Mouse (Mus musculus): Measurements from ENCODE around the gene Cdkal1.
A peak's percentile ranks its signal among the peaks of the same experiment; 100 is the strongest.

Cdkal1 gene

DNA sequence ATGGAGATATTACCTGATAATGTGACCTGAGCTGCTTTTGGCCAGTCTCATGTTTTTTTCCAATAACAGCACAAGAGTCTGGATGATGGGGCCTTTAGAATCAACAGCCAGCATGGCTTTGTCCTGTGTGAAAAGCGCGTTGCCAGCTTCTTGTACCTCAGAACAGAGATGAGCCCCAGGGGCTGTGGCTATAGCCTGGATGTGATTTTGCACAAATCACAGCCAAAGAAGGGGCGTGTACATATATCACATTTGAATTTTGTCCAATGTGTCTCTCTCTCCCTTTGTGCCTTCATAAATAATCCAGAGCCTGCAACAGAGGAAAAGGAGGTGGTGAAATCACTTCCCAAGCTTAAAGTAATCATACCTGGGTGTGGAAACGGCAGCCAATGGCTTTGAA, 660.5 kb downstream of the Cdkal1 start:
- no peak for DNase-seq (ENCODE audit: low read depth, low spot score)

DNA sequence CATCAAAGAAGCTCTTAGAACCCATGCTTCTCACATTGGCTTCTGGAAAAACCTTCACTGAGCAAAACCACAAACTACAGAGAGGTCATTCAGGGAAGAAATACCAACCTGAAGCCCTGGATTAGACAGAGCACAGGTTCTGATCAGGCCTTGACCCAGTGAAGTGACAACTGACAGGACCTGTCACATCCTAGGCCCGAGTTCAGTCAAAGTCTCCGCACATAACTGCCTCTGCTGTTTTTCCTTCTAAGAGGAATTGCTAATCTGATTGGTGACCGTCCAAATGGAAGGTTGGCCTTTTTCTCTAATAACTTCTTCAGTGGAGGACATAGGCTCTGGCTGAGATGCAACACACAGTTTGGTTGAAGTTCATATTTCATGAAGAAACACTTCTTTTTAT, 662.8 kb downstream of the Cdkal1 start:
- no peak for DNase-seq (ENCODE audit: low read depth, low spot score)

DNA sequence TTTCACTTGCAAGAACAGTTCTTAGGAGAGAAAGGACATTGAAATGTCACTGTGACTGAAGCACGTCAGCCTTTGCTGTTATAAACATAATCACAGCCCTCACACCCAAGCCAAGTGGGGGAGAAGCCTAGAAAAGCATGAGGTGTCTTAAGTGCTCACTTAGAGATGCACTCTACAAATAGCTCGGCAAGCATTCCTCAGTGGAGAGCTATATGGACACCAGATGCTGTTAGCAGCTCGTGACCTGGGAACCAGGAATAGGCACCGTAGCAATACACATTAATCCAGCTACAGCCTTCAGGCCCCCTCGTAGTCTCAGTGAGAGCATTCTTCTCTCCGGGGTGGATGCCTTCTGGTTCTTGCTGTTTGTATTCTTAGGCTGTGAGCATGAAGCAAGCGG, 664.9 kb downstream of the Cdkal1 start:
- no peak for DNase-seq (ENCODE audit: low read depth, low spot score)

DNA sequence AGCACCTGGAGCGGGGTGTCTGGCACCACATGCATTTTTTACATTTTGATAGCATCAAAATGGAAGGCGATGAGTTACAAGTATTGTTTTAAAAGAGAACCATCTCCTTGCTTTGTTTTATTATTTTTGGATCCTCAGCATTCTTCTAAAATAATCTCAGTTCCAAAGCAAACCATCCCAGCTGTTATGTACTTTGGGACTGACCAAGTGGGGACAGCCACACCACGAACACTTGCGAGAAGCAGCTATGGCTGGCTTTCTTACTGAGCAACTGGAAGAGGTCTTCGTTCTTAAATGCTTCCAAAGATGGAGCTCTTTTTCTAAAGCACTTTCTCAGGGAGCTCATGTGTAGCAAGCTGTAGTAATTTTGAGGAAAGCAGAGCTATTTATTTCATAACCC, 668.7 kb downstream of the Cdkal1 start:
- DNase-seq (ENCODE audit: low read depth, low spot score) = no peak

DNA sequence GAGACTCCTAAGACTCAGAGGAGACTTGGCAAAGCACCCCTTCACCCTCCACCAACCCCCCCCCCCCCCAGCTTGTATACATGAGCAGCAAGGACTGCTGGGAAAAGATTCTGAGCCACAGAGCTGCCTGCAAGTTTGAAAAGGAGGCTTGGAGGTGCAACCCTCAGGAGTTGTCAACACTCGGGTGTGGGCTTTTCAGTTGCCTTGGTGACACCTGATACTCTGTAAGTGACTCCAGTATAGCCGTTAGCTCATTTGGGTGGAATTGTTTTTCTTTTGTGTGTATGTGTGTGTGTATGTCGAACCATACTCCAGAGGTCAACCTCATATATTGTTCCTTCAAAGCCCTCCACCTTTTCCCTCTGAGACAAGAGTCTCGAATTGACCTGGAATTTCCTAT, 669.9 kb downstream of the Cdkal1 start:
- no peak for DNase-seq (ENCODE audit: low read depth, low spot score)

DNA sequence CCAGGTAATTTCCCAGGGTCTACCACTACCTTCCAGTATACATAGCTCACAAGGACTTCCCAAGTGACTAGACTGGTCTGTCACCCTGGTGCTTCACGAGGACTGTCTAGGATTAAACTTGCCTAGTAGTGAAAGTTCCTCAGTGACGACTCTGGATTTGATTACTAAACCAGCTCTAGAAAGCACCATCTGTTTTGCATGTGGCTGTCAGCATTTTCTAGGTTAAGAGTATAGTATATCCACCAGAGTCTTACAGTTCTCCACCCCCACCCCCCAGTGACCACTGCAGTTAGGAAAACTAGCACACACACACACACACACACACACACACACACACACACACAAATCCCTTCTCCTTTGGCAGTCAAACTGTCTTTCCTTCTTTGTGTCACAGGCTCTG, 670.9 kb downstream of the Cdkal1 start:
- no peak for DNase-seq (ENCODE audit: low read depth, low spot score)

DNA sequence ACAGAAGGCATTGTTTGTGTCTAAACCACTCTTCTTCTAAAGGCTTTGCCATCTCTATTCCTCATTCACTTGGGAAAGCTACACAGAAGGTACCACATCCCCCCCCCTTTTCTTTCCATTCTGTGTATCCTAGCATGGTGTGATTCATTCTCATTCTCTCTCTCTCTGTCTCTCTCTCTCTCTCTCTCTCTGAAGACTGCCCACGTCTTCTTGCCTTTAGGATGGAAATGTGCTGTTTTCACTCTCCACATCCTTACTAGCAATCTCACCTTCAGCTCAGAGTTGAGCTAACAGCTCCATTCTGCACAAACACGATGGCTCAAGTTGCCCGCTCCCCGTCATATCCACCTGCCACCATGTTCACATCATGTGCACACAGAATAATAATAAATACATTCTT, 675.6 kb downstream of the Cdkal1 start:
- DNase-seq (ENCODE audit: low read depth, low spot score) = no peak

DNA sequence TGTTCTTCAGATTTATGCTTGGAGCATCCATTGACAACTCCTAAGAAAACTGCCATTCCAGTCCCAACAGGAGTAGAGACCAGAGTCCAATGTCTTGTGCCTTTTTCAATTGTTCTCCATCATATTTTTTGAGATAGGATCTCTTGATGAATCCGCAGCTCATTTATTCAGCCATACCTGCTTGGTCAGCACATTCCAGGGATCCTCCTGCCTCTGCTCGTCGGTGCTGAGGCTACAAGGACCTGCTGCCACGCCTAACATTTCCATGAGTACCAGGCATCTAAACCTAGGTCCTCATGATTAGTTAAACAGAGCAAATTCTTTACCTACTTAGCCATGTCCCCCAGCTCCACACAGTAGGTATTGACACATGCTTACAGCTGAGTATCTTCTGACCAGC, 676.2 kb downstream of the Cdkal1 start:
- no peak for DNase-seq (ENCODE audit: low read depth, low spot score)

DNA sequence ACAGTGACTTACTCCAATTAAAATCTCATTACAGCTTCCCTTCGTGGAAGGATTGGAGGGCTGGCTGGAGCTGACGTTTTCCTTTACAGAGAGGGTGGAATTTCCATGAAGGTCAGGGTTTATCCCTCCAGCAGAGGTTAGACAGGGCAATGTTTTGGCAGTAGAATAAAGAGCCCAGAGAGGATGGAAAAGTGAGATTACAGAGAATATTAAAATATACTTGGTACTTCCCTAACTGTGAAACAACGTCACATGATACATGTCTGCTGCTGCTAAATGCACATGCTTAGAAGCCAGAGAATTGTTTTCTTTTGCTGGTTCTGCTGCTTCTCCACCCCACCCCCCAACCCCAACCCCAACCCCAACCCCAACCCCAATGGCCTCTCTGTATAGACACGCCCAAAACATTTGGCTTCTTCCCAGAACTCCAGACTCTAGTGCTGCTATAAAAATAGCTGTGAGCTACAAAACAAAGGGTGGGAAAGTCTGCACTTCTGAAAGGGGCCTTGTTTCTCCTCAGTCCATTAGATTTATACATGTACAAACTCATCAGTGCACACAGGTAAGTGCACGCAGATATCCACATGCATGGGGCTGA, 677.5 kb downstream of the Cdkal1 start:
- DNase-seq (ENCODE audit: low read depth, low spot score) = no peak

DNA sequence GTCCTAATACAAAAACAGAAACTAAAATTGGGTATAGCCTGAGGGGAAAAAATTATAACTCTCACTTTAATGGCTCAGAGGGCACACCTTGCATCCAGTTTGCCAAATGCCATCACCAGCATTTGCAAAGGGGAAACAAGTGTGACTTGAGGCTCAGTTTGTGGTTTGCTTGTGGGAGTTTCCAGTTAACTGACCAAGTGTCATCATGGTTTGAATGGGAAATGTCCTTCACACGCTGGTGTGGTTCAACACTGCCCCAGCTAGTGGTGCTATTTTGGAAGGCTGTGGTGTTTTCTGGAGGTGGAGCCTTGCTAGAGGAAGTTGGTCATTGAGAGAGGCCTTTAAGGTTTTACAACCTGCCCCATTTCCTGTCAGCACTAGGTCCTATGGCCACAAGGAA, 686.1 kb downstream of the Cdkal1 start:
- no peak for DNase-seq (ENCODE audit: low read depth, low spot score)

DNA sequence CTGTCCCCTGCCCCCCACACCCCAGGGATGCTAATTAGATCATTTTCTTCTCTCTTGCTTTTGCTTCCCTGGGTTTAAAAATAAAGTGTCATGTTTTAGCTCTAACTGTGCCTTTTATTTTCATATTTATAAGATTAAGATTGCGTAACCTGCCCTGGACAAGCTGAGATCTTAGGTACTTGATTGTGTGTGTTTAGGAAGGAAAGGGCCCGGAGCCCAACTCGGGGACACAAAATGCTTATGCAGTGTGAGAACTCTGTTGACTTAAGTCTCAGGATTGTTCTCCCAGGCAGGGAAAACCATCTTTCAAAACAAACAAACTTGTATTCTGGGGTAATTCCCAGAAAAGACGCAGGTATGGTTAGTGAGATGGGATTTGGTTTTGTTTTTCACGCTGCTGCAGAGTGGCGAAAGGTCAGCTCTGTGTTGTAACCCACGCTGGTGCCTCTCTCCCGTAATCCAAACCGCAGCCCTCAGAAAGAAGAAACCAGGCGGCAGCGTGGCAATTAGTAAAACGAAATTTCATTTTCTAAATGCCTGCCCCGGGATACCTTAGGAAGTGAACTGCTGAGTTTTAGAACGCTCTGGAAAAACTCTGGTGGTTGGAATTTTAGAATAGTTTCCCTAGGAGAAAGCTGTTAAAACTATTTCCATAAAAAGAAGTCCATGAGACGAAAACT, 690.5 kb downstream of the Cdkal1 start:
- no peak for DNase-seq (ENCODE audit: low read depth, low spot score)

DNA sequence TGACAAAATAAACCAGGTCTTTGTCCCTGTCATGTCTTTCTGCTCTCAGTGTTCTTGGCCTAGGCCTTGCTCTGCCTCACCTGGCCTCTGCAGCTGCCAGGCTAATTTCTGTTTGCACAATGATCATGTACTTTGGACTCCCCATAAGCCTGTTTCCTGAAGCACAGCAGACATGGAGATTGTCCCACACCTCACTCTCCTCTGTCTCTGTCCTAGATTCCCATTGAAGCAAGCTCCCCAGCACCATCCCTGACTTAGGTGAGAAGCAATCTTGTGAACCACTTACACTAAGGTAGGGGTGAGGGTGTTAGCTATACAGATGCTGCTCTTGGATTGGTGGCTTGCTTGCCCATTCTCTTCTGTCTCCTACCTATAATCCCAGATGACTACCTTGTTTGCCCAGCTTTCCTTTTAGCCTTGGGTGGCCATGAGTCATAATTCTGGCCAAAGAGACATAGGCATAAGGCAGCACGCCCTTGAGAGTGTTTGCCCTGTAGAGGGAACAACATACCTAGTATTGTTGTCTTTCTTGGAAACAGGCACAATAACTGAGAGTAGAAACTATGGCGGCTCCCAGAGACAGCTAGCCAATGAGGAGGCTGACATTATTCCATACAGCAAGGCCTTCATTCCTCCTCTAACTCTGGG, 692.5 kb downstream of the Cdkal1 start:
- no peak for DNase-seq (ENCODE audit: low read depth, low spot score)

DNA sequence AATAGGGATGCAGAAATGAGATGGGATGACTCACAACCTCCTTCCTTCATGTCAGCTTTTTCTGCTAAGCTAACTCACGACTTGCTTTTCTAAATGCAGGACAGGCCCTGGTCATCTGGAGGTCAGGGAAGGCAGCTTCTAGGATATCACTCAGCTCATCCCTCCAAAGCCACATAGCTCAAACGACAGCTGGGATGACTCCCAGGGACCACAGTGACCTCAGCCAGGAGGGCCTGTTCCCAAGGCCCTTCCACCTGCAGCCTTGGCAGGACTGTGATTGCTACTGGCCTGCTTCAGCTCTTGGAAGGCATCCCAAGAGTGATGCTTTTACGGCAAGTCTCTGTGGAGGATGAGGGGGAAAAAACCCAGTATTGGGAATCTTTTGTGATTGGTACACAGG, 693.0 kb downstream of the Cdkal1 start:
- no peak for DNase-seq (ENCODE audit: low read depth, low spot score)

DNA sequence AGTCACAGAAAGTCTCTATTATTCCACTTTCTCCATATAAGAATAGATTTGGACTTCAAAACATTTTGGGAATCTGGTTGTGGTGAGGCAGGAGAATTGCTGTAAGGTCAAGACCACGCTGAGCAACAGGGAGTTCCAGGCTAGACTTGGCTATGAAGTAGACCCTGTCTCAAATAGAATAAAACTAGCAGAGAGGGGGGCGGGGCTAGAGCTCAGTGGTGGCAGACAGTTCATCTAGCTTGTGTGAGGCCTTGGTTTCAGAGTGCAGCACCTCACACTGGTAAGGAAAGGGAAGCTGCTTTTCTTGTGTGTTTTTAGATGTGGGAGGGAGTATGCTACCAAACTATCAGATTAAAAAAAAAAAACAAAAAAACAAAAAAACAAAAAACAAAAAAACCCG, 694.0 kb downstream of the Cdkal1 start:
- no peak for DNase-seq (ENCODE audit: low read depth, low spot score)

DNA sequence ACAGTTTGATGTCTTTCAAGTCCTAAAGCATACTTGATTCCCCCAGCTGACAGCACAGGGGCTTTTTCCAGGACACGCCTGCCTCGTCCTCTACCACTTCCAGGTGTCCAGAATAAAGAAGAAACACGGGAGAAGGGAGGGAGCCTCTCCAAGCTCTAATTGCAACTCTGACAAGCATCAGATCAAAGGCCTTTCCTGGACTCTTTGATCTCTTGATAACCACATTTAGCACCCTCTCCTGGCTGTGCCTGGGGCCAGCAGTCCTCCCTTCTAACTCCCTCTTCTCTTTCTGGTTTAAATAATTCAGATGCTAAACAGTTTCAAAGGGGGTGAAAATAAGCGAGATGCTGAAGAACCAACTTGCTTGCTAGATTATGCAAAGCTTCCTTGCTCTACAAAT, 698.8 kb downstream of the Cdkal1 start:
- peak; percentile 5 for DNase-seq (ENCODE audit: low read depth, low spot score)

DNA sequence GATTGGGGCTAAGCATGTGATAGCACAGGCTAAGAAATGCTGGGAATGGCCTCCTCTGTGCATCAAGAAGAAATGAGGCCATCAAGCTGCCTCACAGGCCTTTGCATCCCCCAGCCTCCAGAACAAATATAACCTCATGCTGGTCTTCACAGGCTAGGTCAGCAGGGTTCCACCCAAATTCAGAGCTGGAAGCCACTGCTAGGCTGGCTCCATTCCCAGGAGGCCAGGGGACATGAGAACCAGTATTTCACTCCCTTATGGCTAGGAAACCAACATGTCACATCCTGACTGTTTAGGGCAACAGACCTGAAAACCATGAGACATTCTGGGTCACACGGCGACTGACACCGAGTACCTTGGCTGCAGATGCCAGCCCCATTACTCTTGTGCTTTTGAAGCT, 700.2 kb downstream of the Cdkal1 start:
- no peak for DNase-seq (ENCODE audit: low read depth, low spot score)

DNA sequence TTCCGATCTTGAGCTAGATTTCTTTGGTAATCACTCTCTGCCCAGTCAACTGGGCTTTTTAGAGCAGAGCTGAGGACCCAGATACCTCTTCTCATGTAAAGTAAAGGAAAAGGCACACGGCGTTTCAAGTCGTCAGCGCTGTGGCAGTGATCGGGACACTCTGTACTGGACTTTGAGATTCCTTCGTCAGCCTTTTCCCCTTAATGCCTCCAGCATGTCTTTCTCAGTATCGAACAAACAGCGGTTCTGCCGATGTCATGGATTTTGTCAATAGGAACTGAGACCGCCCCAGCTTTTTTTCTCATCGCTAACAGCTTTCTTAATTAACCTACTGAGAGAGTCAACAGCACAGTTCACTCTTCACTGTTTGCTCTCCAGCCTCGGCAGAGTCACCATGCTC, 705.4 kb downstream of the Cdkal1 start:
- DNase-seq (ENCODE audit: low read depth, low spot score) = no peak

DNA sequence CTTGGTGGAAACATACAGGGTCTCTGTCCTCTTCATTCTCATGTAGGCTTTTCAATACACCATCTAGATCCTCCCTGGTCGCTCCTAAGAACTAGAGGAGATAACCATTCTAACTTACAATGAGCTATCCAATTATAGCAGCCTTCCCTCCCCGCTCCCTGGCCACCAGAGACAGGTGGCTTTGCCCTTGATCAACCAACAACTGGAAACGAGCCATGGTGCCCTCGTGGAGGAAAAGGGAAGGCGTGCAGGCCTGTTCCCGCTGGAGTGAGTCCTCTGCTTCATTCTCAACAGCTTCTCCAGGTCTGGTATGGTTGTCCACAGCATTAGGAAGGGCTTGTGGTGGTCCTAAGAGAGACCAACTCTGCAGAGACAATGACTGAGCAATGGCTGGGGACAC, 706.1 kb downstream of the Cdkal1 start:
- DNase-seq (ENCODE audit: low read depth, low spot score) = no peak

DNA sequence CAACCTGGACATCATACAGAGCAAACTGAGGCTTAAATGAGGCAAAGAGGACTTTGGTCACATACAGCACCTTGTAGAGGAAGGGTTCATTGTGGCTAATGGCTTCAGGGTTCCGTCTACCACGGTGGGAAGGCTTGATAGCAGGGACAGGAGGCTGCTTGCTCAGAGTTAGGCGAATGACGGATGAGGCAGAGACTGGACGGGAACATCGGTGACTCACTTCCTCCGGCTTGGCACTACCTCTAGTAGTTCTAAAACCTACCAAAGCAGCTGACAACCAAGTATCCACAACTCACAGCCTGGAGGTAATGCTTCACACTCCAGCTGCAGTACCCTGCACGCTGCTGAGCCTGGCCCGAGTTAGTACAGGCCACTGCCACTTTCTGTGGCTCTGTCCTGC, 706.9 kb downstream of the Cdkal1 start:
- no peak for DNase-seq (ENCODE audit: low read depth, low spot score)

Data from CD4-positive, CD25-positive, alpha-beta regulatory T cell, adult 2 months (primary cell).